Mouse (Mus musculus) embryonic facial prominence, embryonic 11.5 days (tissue): ENCODE measurements around the gene Ubac2. TPM values are rescaled to one million over a fixed set of nuclear protein-coding genes. Genes with fewer than 3 reads are reported as not detected.

Experiments
- ATAC-seq: fragments of 200-750 bp; cut with Nextera tagmentation; replicated peaks from 2 replicates; pipeline ENCODE4 v1.8.0; 2017; ENCODE audit warnings: low read depth; ENCODE audit not compliant: insufficient number of reproducible peaks, low FRiP score, low TSS enrichment
- DNase-seq: peaks from one replicate; pipeline ENCODE4 v3.0.0-alpha.2; 2015; ENCODE audit warnings: low spot score
- H3K27ac ChIP-seq: fragments of 300-500 bp; sonication (generic); replicated peaks from 2 replicates; pipeline ENCODE4 v1.5.1; 2014; ENCODE audit warnings: mild to moderate bottlenecking, low read depth, low read length, control low read depth
- H3K27me3 ChIP-seq: fragments of 300-500 bp; sonication (generic); 2 replicates; pipeline ENCODE4 v1.6.1; 2014; ENCODE audit warnings: mild to moderate bottlenecking, low read length, moderate library complexity, mixed read lengths; ENCODE audit not compliant: control insufficient read depth, insufficient read depth
- H3K36me3 ChIP-seq: fragments of 300-500 bp; sonication (generic); replicated peaks from 2 replicates; pipeline ENCODE4 v1.6.1; 2014; ENCODE audit warnings: low read depth, mild to moderate bottlenecking, low read length, moderate library complexity, mixed read lengths; ENCODE audit not compliant: control insufficient read depth, insufficient read depth
- H3K4me1 ChIP-seq: fragments of 300-500 bp; sonication (generic); 2 replicates; pipeline ENCODE4 v1.6.1; 2014; ENCODE audit warnings: low read length, mixed read lengths; ENCODE audit not compliant: control insufficient read depth, insufficient read depth
- H3K4me2 ChIP-seq: fragments of 300-500 bp; sonication (generic); 2 replicates; pipeline ENCODE4 v1.6.1; 2014; ENCODE audit warnings: low read depth, mild to moderate bottlenecking, control low read depth, low read length, moderate library complexity
- H3K4me3 ChIP-seq: fragments of 300-500 bp; sonication (generic); 2 replicates; pipeline ENCODE4 v1.5.1; 2014; ENCODE audit warnings: low read depth, low read length, control low read depth
- H3K9ac ChIP-seq: fragments of 300-500 bp; sonication (generic); replicated peaks from 2 replicates; pipeline ENCODE4 v1.6.1; 2014; ENCODE audit warnings: mild to moderate bottlenecking, control low read depth, low read length
- H3K9me3 ChIP-seq: fragments of 300-500 bp; sonication (generic); replicated peaks from 2 replicates; pipeline ENCODE4 v1.6.1; 2016; ENCODE audit warnings: mild to moderate bottlenecking, low read length, inconsistent platforms, mixed read lengths; ENCODE audit not compliant: control insufficient read depth
- WGBS: fragments of 180-500 bp; shearing (Covaris S2); extraction: QIAGEN DNeasy Blood & Tissue Kit; methylation state at CpG from one replicate; pipeline ENCODE4 v1.1.7; 2014; 5-methylcytosine and 5-hydroxymethylcytosine counted together
- polyA plus RNA-seq: library from polyadenylated mRNA; unstranded; fragments of >200 nt; fragmentation: Nextera tagmentation; extraction: Ambion mirVana; gene quantifications from 2 replicates; pipeline ENCODE4 v1.2.1, GENCODE M21; 2014

The Ubac2 gene
- polyA plus RNA-seq, 1 experiment from 2014 or later: 71.9 TPM

DNA sequence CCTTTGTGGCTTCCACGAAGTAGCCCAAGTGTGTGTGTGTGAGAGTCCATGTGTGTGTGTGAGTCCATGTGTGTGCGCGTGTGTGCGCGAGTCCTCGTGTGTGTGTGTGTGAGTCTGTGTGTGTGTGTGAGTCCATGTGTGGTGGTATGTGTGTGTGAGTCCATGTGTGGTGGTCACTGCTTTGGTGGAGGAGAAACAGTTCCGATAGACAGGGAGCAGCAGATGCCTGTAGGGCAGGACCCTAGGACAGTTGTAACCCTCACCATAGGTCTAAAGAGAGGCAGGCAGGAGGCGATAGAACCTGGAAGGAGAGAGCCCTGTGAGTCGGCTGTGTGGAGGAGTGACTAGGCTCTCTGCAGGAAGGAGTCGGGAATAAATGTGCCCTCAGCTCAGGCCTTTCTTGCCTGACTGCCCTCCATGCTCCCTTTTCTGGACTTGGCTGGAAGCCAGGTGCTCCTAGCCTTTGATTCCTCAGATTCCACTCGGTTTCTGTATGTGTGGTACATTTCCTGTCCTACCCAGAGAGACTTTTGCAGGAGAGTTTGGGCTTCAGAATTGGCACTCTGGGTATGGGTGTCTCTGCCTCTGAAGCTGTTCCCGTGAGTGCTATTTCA is 42.2 kb downstream of the Ubac2 start:
- ATAC-seq (no peak), DNase-seq (no peak)
- Histone ChIP-seq H3K4me1 (no peaks in the 10 kb centered on the region), H3K27ac (no peak overlapping the region), H3K4me3 (no peak overlapping the region), H3K36me3 (no peaks in the 10 kb centered on the region), H3K9me3 (no peaks in the 10 kb centered on the region), H3K9ac (no peak overlapping the region), H3K27me3 (no peaks in the 10 kb centered on the region), H3K4me2 (no peak overlapping the region)
- 89% methylated on average over 12 of the region's 12 CpGs for WGBS

DNA sequence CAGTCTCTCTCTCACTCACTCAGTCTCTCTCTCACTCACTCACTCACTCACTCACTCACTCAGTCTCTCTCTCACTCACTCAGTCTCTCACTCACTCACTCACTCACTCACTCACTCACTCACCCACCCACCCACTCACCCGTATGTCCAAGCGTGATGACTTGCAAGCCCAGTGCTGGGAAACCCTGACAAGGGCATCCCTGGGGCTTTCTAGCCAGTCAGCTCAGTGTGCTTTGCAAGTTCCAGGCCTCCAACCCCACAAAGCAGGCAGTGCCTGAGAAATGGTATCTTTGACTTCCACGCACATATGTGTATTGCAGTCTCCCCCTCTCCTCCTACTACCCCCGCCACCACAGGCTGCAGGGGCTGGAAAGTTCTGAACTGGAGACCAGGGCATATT is 43.6 kb downstream of the Ubac2 start:
- DNase-seq (no peak), ATAC-seq (no peak)
- Histone ChIP-seq H3K27ac (no peak overlapping the region), H3K9me3 (no peaks in the 10 kb centered on the region), H3K9ac (no peak overlapping the region), H3K4me1 (no peaks in the 10 kb centered on the region), H3K4me3 (no peak overlapping the region), H3K27me3 (no peaks in the 10 kb centered on the region), H3K4me2 (no peak overlapping the region), H3K36me3 (no peaks in the 10 kb centered on the region)
- WGBS: 89% methylated on average over 4 of the region's 4 CpGs

DNA sequence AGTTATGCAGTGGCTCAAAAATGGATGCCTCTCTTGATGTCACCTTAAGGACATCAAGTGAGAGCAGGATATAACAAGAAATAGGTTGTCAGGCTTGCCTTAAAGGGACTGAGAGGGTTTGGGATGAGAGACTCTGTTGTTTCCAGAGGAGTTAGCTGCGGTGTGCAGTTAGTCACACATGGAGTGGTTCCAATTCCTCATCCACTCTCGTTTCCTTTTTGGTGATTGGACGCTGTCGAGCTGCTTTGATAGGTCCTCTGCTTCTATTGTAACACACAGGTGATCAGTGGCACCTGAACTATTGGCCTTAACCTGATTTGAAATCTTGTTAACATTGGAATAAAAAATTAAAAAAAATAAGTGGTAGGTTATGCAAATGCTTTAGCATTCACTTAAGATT is 44.3 kb downstream of the Ubac2 start:
- Histone ChIP-seq H3K27ac (no peak overlapping the region), H3K4me1 (no peaks in the 10 kb centered on the region), H3K9me3 (no peaks in the 10 kb centered on the region), H3K4me3 (no peak overlapping the region), H3K9ac (no peak overlapping the region), H3K27me3 (no peaks in the 10 kb centered on the region), H3K4me2 (no peak overlapping the region), H3K36me3 (no peaks in the 10 kb centered on the region)
- WGBS: 88% methylated on average over 4 of the region's 4 CpGs
- DNase-seq: no peak
- ATAC-seq: no peak

DNA sequence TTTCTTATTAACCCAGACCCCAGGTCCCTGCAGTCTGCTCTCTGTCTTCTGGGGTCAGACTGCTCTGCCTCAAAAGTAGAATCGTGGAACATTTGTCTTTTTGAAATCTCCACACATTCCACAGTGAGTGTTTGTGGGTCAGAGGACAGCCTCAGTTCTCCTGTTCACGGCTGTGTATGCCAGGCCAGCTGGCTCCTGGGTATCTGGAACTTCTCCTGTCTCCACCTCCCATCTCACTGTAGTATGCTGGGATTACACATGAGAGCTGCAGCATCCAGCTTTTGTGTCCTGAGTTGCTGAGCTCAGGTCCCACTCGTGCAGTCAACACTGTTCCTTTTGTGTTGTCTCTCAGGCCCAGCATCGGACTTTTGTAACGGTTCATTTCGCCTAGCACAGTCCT is 46.5 kb downstream of the Ubac2 start:
- DNase-seq (no peak), ATAC-seq (no peak)
- Histone ChIP-seq H3K27me3 (no peaks in the 10 kb centered on the region), H3K36me3 (no peaks in the 10 kb centered on the region), H3K9me3 (no peaks in the 10 kb centered on the region), H3K4me2 (no peak overlapping the region), H3K4me1 (no peaks in the 10 kb centered on the region), H3K27ac (no peak overlapping the region), H3K4me3 (no peak overlapping the region), H3K9ac (no peak overlapping the region)
- 85% methylated on average over 6 of the region's 6 CpGs for WGBS

DNA sequence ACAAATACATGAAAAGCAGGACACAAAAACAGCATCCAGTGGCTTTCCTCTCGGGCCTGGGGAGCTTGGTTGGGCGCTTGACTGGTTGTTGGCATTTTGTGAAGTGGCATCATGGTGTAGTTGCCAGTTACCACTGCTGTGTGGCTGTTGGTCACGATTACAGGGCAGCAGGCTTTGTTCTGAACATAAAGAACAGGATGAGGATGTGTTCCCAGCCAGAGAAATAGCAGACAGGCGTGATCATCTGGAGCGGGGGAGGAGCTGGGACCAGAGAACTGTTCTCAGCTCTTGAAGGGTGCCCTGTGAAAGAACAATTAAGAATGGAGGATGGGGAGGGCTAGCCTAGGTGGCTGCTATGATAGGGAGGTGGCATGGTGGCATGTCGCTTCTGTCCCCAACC is 48.5 kb downstream of the Ubac2 start:
- no peak overlapping the region for H3K4me2 ChIP-seq
- no peak overlapping the region for H3K9ac ChIP-seq
- no peaks in the 10 kb centered on the region for H3K27me3 ChIP-seq
- no peak overlapping the region for H3K4me3 ChIP-seq
- no peak overlapping the region for H3K27ac ChIP-seq
- H3K4me1 ChIP-seq: no peaks in the 10 kb centered on the region
- H3K36me3 ChIP-seq: no peaks in the 10 kb centered on the region
- DNase-seq (no peak), ATAC-seq (no peak)
- WGBS: 78% methylated on average over 6 of the region's 6 CpGs
- H3K9me3 ChIP-seq: no peaks in the 10 kb centered on the region

DNA sequence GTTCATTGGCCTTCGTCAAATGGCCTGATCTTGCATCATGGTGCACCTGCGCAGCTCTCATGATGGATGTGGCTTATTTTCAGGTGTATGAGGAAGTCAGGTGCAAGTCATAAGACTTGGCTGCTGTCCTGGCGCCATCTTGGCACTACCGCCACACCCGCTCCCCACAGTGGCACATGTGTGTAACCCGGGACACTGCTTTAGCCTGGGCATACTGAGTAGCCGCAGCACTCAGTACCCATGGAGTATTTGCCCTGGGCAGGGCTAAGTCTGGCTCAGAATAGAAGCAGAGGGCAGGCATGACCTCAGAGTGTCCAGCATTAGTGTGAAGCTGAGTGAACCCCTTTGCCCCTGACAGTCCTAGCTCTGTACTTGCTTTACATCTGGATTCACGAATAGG is 49.0 kb downstream of the Ubac2 start:
- H3K36me3 ChIP-seq: no peaks in the 10 kb centered on the region
- no peaks in the 10 kb centered on the region for H3K9me3 ChIP-seq
- H3K4me3 ChIP-seq: no peak overlapping the region
- no peak overlapping the region for H3K4me2 ChIP-seq
- H3K27ac ChIP-seq: no peak overlapping the region
- H3K4me1 ChIP-seq: no peaks in the 10 kb centered on the region
- ATAC-seq (no peak), DNase-seq (no peak)
- H3K9ac ChIP-seq: no peak overlapping the region
- 93% methylated on average over 8 of the region's 8 CpGs for WGBS
- no peaks in the 10 kb centered on the region for H3K27me3 ChIP-seq

DNA sequence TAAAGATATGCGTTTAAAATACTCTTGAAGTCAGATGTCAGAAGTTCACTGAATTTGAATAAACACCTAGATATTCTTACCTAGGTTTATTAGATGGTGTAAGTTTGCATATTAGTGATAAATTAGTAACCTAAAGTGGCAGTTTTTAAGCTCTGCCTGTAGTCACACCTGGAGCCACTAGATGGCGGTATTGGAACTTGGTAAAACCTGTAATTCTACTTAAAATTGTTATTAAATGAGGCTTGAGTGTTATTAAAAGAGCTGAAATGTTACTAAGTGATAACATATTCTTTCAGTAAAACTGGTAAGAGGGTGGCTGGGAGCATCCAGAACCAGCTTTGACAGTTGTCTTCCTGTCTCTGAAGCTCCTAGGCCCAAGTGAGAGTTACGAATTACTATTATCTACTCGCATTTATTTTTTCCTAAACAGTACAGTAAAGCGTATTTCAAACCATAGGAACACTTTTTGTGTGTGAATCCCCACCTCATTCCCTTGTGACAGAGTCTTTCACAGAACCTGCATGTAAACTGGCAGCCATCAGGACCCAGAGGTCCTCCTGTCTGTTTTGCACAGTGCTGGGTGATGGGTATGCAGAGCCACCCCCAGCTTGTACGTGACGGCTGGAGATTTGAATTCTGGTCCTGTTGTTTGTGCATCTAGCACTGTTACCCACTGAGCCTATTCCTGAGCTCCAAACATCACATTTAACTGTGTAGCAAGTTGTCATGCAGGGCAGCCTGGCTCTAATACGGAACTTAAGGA is 50.1 kb downstream of the Ubac2 start:
- no peak overlapping the region for H3K27ac ChIP-seq
- no peak overlapping the region for H3K9ac ChIP-seq
- H3K27me3 ChIP-seq: no peaks in the 10 kb centered on the region
- no peaks in the 10 kb centered on the region for H3K9me3 ChIP-seq
- no peak for ATAC-seq
- H3K36me3 ChIP-seq: no peaks in the 10 kb centered on the region; the same call in 1 of the 2 replicates
- no peaks in the 10 kb centered on the region for H3K4me1 ChIP-seq
- H3K4me3 ChIP-seq: no peak overlapping the region
- WGBS: 70% methylated on average over 8 of the region's 8 CpGs
- peak; percentile 80 for DNase-seq
- H3K4me2 ChIP-seq: no peak overlapping the region

DNA sequence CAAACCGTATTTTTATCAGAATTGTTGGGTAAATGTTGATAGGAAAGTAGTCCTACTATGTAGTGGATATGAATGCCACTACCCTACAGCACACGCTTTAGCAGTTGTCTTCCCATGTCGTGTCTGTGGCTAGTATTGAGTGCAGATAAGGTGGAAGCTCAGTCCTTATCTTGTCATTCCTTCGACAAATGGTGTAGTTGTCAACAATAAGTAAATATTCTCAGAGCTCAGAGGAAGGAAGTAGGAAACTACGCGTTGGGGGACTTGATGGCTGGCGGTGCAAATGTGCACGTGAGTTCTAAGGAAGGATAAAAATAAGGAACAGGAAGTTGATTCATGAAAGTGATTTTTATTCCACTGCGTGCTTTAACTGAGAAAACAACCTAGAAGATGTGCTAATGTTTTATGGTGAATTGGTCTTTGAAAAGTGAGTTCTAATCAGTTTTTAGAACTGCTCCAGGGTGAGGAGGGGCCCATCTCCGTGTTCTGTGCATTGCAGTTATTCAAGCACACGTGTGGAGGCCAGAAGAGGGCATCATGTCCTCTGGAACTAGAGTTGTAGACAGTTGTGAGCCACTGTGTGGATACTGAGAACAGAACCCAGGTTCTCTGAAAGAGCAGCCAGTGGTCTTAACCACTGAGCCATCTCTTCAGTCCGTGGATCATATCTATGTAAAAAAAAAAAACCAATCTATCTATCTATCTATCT is 51.0 kb downstream of the Ubac2 start:
- H3K9ac ChIP-seq: no peak overlapping the region
- no peak for ATAC-seq
- no peaks in the 10 kb centered on the region for H3K9me3 ChIP-seq
- no peak for DNase-seq
- H3K27me3 ChIP-seq: no peaks in the 10 kb centered on the region
- no peak overlapping the region for H3K4me2 ChIP-seq
- WGBS: 87% methylated on average over 12 of the region's 12 CpGs
- H3K4me1 ChIP-seq: no peaks in the 10 kb centered on the region
- no peaks in the 10 kb centered on the region; the same call in 1 of the 2 replicates for H3K36me3 ChIP-seq
- no peak overlapping the region for H3K4me3 ChIP-seq
- H3K27ac ChIP-seq: no peak overlapping the region
